Mouse (Mus musculus) G1E-ER4 (cell line): ENCODE results near the gene B4galnt1. TPM values are rescaled to one million over a fixed set of nuclear protein-coding genes. Genes with fewer than 3 reads are reported as not detected.

Experiments used
- GATA1 ChIP-seq: IDR thresholded peaks from one replicate; pipeline ENCODE4 v1.8.0; 2012; ENCODE audit warnings: low read length, inconsistent platforms
- polyA plus RNA-seq: library from polyadenylated mRNA; stranded (reverse); fragments of >175 nt; gene quantifications from 2 replicates; pipeline ENCODE4 v1.2.3, GENCODE M21; 2012

B4galnt1 gene
- polyA plus RNA-seq, result 143 and 205 TPM in 2 replicates

DNA sequence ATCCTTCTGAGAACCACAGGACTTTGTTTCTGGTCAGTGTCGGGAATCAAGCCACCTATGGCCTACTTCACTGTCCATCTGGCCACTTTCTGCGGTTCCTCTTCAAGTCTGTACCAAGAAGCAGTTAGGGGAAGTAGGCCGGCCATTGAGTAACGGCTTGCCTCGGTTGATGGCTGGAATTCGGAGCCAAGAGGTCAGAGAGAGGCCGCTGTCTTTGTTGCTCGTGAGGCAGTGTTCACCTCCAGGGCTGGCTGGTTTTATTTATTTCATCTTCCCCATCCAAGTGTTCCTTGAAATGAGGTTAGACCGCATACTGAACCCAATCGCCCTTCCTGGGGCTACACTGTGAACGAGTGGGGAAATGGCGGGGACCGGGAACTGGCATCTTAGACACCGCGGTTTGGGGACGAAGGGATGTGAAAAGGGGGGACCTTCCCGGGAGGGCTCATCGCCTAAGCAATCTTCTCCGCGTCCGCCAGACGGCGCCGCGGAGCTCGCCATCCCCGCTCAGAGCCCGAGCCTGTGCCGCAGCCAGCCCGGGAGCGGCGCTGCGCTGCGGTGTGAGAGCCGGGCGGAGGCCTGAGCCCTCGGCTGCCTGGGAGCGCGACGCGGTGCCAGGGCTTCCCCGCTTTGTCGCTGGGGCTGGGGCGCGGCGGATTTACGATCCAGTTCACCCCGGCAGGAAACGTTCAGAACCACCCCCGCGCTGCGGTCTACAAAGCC lies at the start of gene B4galnt1:
TSS of gene B4galnt1 (plus strand) at position 595 of the 723 bp plus-strand sequence.
- no peak for TF ChIP-seq GATA1

- no peak for TF ChIP-seq GATA1
Observed at GRCm38 (mm10) chr10:127118470-127118869, 46.6 kb upstream of the B4galnt1 start.

DNA sequence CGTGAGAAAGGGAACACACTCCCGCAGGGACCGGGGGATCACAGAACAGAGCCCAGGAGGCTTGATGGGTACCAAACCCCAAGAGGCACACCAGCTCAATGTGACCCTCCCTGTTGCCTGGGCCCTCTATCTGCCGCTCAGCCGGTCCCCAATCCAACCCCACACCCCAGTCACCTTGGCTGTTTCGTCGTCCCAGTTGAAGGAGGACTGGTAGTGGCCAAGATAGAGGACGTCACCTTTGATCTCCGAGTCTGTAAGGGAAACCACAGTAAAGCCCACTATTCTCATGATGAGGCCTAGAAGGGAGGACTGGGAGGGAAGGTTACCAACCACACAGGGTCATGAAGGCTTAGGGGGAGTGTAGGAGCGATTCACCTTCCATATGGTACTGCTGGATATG lies 45.8 kb upstream of the B4galnt1 start:
- TF ChIP-seq GATA1, result no peak

GRCm38 (mm10) chr10:127120301-127121065 lies 44.5 kb upstream of the B4galnt1 start:
- TF ChIP-seq GATA1, result no peak

GRCm38 (mm10) chr10:127121066-127121477 lies 44.0 kb upstream of the B4galnt1 start, which contains the start of gene Os9:
TSS of gene Os9 (minus strand) at chr10:127121131.
- TF ChIP-seq GATA1, result no peak

DNA sequence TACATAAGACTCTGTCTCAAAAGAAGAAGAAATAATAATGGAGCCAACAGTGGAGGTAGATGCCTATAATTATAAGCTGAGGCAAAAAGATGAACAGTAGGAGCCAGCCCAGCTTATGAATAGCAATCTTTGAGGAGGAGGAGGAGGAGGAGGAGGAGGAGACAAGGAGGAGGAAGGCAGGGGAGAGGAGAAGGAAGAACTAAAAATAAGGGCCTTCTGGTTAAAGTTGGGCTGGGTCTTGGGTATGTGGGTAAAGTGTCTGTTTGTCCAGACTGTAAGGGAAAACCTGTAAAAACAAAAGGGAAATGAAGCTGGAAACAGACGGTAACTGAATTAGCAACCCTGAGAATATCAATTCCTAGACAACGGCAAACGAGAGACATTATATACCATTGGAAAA lies 43.0 kb upstream of the B4galnt1 start:
- TF ChIP-seq GATA1, result no peak

DNA sequence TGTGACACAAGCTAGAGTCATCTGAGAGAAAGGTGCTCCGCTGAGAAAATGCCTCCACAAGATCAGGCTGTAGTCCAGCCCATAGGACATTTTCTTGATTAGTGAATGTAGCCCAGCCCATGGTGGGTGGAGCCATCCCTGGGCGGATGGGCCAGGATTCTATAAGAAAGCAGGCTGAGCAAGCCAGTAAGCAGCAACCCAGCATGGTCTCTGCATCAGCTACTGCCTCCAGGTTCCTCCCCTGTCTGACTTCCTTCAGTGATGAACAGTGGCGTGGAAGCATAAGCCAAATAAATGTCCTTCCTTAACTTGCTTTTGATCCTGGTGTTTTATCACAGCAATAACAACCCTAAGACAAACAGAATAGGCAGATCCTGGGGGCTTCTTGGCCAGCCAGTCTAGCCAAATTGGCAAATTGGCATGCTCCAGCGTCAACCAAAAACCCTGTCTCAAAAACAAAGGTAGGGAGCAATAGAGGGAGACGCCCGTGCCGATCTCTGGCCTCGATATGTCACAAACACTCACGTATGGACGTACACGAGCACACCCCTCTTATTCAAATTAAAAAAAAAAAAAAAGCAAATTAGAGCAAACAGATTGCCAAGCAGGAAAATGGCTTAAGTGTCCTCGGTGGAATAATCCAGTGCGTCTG lies 42.1 kb upstream of the B4galnt1 start:
- TF ChIP-seq GATA1, result no peak

DNA sequence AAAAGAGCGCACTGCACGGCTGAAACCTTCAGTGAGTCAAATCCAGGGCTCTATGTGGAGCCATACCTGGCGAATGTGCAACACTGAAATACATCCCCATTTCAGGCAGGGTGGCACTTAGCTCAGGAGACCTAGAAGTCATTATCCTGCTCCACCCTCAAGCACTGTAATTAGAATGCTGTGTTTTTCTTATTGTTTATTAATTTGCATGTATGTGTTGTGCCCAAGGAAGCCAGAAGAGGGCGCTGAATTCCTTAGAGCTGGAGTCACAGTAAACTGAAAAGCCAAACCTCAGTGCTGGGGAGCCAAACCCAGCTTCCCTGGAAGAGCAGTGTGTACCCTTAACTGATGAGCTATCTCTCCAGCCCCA lies 41.6 kb upstream of the B4galnt1 start:
- no peak for TF ChIP-seq GATA1

GRCm38 (mm10) chr10:127125210-127126001 lies 39.6 kb upstream of the B4galnt1 start:
- peak; percentile 55 for TF ChIP-seq GATA1

GRCm38 (mm10) chr10:127126579-127126978 lies 38.4 kb upstream of the B4galnt1 start:
- TF ChIP-seq GATA1, result peak; percentile 85

DNA sequence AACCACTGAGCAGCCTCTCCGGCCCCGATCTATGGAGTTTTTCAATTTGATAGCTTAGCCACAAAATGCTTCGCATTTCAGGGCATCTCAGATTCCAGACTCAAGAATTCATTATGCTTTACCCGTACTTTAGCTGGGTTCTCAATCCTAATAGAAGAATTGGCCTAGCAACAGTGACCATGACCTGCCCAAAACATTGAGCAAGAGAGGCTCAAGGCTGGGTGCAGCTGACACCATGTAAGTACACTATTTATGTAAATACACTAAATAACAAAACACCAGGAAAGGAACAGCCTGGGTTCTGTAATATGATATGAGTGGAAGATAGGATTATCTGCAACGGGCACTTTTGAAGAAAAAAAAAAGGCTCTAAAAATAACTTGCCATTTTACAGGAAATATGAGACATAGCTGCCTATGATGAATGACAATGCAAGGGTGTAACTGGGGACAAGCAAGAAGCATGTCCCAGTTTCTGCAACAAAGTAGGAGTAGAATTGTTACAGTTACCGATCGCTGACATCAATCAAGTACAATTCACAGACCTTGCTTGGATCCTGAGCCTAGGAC lies 37.2 kb upstream of the B4galnt1 start:
- TF ChIP-seq GATA1, result peak; percentile 46

GRCm38 (mm10) chr10:127129431-127129830 lies 35.6 kb upstream of the B4galnt1 start:
- no peak for TF ChIP-seq GATA1

DNA sequence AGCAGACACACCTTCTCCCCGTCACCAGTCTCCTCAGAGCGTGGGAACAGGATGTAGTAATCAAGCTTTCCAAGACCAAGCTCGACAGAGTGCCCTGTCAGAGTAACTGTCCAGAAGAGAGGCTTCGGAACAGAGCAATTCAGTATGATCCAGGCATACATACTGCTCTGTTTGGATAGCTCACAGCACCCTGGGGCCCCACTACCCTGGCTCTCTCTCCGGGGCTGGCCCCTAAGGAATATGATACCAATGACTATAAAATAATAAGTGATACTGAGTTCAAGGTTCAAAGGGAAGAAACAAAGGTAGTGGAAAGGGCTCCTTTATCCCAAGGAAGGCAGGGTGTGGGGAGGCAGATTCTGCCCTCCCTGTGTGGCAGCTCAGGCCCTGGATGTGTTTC lies 32.6 kb upstream of the B4galnt1 start:
- no peak for TF ChIP-seq GATA1

- TF ChIP-seq GATA1, result peak; percentile 62
Observed at GRCm38 (mm10) chr10:127135118-127135836, 29.7 kb upstream of the B4galnt1 start.
